Mouse (Mus musculus): ENCODE measurements around the gene Fbxw8. TPM values are rescaled to one million over a fixed set of nuclear protein-coding genes. Genes with fewer than 3 reads are reported as not detected.

Fbxw8 gene
- polyA plus RNA-seq, 1 experiment from 2014 or later = 18.4 TPM

GRCm38 (mm10) chr5:118033328-118033727, 121.9 kb downstream of the Fbxw8 start:
- Histone ChIP-seq H3K9ac (ENCODE audit: low read depth, low read length) (no peak overlapping the region), H3K27ac (ENCODE audit: low read length) (no peak overlapping the region), H3K4me2 (ENCODE audit: low read length) (no peak overlapping the region), H3K9me3 (replicated peaks; ENCODE audit: control insufficient read depth, low read length, poor library complexity, severe bottlenecking) (0 out of 2 replicates have a peak, but pooled peaks cover 2% of the 10 kb centered on the region), H3K4me3 (ENCODE audit: low read depth, low read length) (no peak overlapping the region), H3K36me3 (ENCODE audit: control insufficient read depth, insufficient read depth, low read length) (no peaks in the 10 kb centered on the region), H3K4me1 (ENCODE audit: control insufficient read depth, insufficient read depth, low read length) (peaks cover 20% of the 10 kb centered on the region; the same call in 1 of the 2 replicates), H3K27me3 (ENCODE audit: control insufficient read depth, insufficient read depth, low read depth, low read length) (peaks cover 20% of the 10 kb centered on the region)
- no peak for ATAC-seq
- 44% methylated on average over 4 of the region's 4 CpGs for WGBS

GRCm38 (mm10) chr5:118031508-118031907, 123.8 kb downstream of the Fbxw8 start:
- H3K27ac ChIP-seq (ENCODE audit: low read length) = no peak overlapping the region

DNA sequence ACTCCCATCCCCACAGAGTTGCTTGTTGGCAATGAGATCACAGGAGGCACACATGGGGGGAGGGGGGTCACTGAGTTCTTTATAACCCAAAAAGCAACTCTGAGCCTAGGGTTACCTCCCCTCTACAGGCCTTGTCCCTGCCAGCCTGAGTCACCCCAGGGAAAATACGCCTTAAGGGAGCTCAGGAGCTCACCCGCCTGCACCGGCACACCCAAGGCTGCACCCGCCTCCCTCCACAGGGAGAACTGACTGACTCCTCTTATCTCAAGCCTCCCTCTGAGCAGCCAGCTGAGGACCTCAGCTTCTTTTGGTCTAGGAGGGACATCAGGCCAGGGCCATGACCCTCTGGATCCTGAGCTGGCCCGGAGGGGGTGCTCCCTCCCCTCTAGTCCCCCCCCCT, 124.2 kb downstream of the Fbxw8 start:
- no peaks in the 10 kb centered on the region for H3K36me3 ChIP-seq (ENCODE audit: control insufficient read depth, insufficient read depth, low read length)
- no peak overlapping the region for H3K27ac ChIP-seq (ENCODE audit: low read length)
- 0 out of 2 replicates have a peak, but pooled peaks cover 2% of the 10 kb centered on the region for H3K9me3 ChIP-seq (replicated peaks; ENCODE audit: control insufficient read depth, low read length, poor library complexity, severe bottlenecking)
- H3K27me3 ChIP-seq (ENCODE audit: control insufficient read depth, insufficient read depth, low read depth, low read length) = peaks cover 39% of the 10 kb centered on the region
- H3K4me1 ChIP-seq (ENCODE audit: control insufficient read depth, insufficient read depth, low read length) = peaks cover 29% of the 10 kb centered on the region; the same call in 1 of the 2 replicates
- H3K4me3 ChIP-seq (ENCODE audit: low read depth, low read length) = no peak overlapping the region
- ATAC-seq = no peak
- H3K9ac ChIP-seq (ENCODE audit: low read depth, low read length) = no peak overlapping the region
- WGBS = 48% methylated on average over 5 of the region's 5 CpGs
- H3K4me2 ChIP-seq (ENCODE audit: low read length) = no peak overlapping the region

More at GRCm38 (mm10) chr5:118031508-118031907, 123.8 kb downstream of the Fbxw8 start:
- ATAC-seq = no peak
- H3K4me1 ChIP-seq (ENCODE audit: control insufficient read depth, insufficient read depth, low read length) = peaks cover 29% of the 10 kb centered on the region; the same call in 1 of the 2 replicates
- H3K27me3 ChIP-seq (ENCODE audit: control insufficient read depth, insufficient read depth, low read depth, low read length) = peaks cover 38% of the 10 kb centered on the region
- no peak overlapping the region for H3K9ac ChIP-seq (ENCODE audit: low read depth, low read length)
- no peaks in the 10 kb centered on the region for H3K36me3 ChIP-seq (ENCODE audit: control insufficient read depth, insufficient read depth, low read length)
- 50% methylated on average over 4 of the region's 4 CpGs for WGBS
- H3K4me3 ChIP-seq (ENCODE audit: low read depth, low read length) = no peak overlapping the region
- H3K4me2 ChIP-seq (ENCODE audit: low read length) = no peak overlapping the region
- 0 out of 2 replicates have a peak, but pooled peaks cover 2% of the 10 kb centered on the region for H3K9me3 ChIP-seq (replicated peaks; ENCODE audit: control insufficient read depth, low read length, poor library complexity, severe bottlenecking)

DNA sequence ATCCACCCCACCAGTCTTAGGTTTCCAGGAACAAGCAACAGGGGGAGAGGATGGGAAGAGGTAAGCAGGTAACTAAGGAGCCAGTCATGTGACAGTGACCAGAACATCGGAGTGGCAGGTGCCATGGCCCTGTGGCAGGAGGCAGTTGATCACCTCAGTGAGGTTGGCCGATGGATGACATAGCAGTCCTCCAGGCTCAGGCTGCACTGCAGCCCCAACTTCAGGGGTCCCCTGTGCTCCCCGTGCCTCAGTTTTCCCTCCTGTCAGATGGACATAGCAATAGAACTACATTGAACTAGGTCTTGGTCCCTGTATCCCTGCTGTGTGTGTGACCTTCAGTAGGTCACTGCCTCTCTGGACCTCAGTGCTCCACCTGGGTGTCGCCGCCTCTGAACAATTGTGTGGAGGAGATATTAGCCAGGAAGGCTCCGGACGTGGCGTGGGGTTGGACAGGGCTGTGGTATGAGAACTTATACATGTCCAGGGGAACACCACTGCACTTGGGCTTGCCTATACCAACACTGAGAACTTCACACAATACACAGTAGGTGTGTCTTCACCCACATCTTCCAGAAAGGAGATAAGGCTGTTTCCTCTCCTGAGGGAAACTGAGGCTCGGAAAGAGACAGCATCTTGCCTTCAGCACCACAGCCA, 125.1 kb downstream of the Fbxw8 start:
- H3K4me2 ChIP-seq (ENCODE audit: low read length) = no peak overlapping the region
- H3K4me3 ChIP-seq (ENCODE audit: low read depth, low read length) = no peak overlapping the region
- H3K9ac ChIP-seq (ENCODE audit: low read depth, low read length) = no peak overlapping the region
- no peak for ATAC-seq
- no peak overlapping the region for H3K27ac ChIP-seq (ENCODE audit: low read length)
- H3K9me3 ChIP-seq (replicated peaks; ENCODE audit: control insufficient read depth, low read length, poor library complexity, severe bottlenecking) = 0 out of 2 replicates have a peak, but pooled peaks cover 2% of the 10 kb centered on the region
- peaks cover 29% of the 10 kb centered on the region; the same call in 1 of the 2 replicates for H3K4me1 ChIP-seq (ENCODE audit: control insufficient read depth, insufficient read depth, low read length)
- 89% methylated on average over 9 of the region's 9 CpGs for WGBS
- no peaks in the 10 kb centered on the region for H3K36me3 ChIP-seq (ENCODE audit: control insufficient read depth, insufficient read depth, low read length)
- H3K27me3 ChIP-seq (ENCODE audit: control insufficient read depth, insufficient read depth, low read depth, low read length) = peaks cover 41% of the 10 kb centered on the region

GRCm38 (mm10) chr5:118029420-118029819, 125.8 kb downstream of the Fbxw8 start:
- H3K4me2 ChIP-seq (ENCODE audit: low read length) = peak overlapping the region; percentile 100
- H3K27me3 ChIP-seq (ENCODE audit: control insufficient read depth, insufficient read depth, low read depth, low read length) = peaks cover 41% of the 10 kb centered on the region
- H3K9ac ChIP-seq (ENCODE audit: low read depth, low read length) = 0 out of 2 replicates have a peak overlapping the region, but pooled peaks have one; percentile 20
- H3K4me1 ChIP-seq (ENCODE audit: control insufficient read depth, insufficient read depth, low read length) = peaks cover 29% of the 10 kb centered on the region; the same call in 1 of the 2 replicates
- no peaks in the 10 kb centered on the region for H3K36me3 ChIP-seq (ENCODE audit: control insufficient read depth, insufficient read depth, low read length)
- peak overlapping the region; percentile 32 for H3K4me3 ChIP-seq (ENCODE audit: low read depth, low read length)
- 2% methylated on average over 10 of the region's 10 CpGs for WGBS
- H3K9me3 ChIP-seq (replicated peaks; ENCODE audit: control insufficient read depth, low read length, poor library complexity, severe bottlenecking) = no peaks in the 10 kb centered on the region
- no peak for ATAC-seq
- H3K27ac ChIP-seq (ENCODE audit: low read length) = no peak overlapping the region

DNA sequence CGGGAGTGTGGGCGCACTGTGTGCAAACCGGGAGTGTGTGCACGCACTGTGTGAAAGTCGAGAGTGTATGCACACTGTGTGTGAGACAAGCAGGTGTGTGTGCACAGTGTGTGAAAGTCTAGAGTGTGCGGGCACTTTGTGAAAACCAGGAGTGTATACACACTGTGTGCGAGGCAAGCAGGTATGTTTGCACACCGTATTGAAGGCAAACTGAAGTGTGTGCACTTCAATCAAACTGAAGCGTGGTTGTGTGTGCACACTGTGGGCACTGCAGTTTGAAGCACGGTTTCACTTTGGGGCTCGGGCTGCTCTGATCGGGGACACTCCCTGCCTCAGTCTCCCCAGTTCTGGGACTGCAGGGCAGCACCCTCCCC, 126.2 kb downstream of the Fbxw8 start:
- 3% methylated on average over 12 of the region's 12 CpGs for WGBS
- H3K9me3 ChIP-seq (replicated peaks; ENCODE audit: control insufficient read depth, low read length, poor library complexity, severe bottlenecking) = no peaks in the 10 kb centered on the region
- peak overlapping the region; percentile 100 for H3K4me2 ChIP-seq (ENCODE audit: low read length)
- peaks cover 41% of the 10 kb centered on the region for H3K27me3 ChIP-seq (ENCODE audit: control insufficient read depth, insufficient read depth, low read depth, low read length)
- no peaks in the 10 kb centered on the region for H3K36me3 ChIP-seq (ENCODE audit: control insufficient read depth, insufficient read depth, low read length)
- ATAC-seq = peak; percentile 36; the same call in 1 of the 2 replicates
- H3K4me1 ChIP-seq (ENCODE audit: control insufficient read depth, insufficient read depth, low read length) = peaks cover 29% of the 10 kb centered on the region; the same call in 1 of the 2 replicates
- no peak overlapping the region for H3K9ac ChIP-seq (ENCODE audit: low read depth, low read length)
- H3K27ac ChIP-seq (ENCODE audit: low read length) = no peak overlapping the region
- peak overlapping the region; percentile 74 for H3K4me3 ChIP-seq (ENCODE audit: low read depth, low read length)

GRCm38 (mm10) chr5:118028191-118029034, 126.9 kb downstream of the Fbxw8 start:
- Histone ChIP-seq H3K27me3 (ENCODE audit: control insufficient read depth, insufficient read depth, low read depth, low read length) (peaks cover 41% of the 10 kb centered on the region), H3K9ac (ENCODE audit: low read depth, low read length) (peak overlapping the region; percentile 76), H3K4me3 (ENCODE audit: low read depth, low read length) (peak overlapping the region; percentile 74), H3K4me2 (ENCODE audit: low read length) (peak overlapping the region; percentile 100), H3K4me1 (ENCODE audit: control insufficient read depth, insufficient read depth, low read length) (peaks cover 29% of the 10 kb centered on the region; the same call in 1 of the 2 replicates), H3K9me3 (replicated peaks; ENCODE audit: control insufficient read depth, low read length, poor library complexity, severe bottlenecking) (no peaks in the 10 kb centered on the region), H3K36me3 (ENCODE audit: control insufficient read depth, insufficient read depth, low read length) (no peaks in the 10 kb centered on the region), H3K27ac (ENCODE audit: low read length) (no peak overlapping the region)
- ATAC-seq = peak; percentile 8; the same call in 1 of the 2 replicates
- under 1% methylated on average over 69 of the region's 79 CpGs for WGBS

DNA sequence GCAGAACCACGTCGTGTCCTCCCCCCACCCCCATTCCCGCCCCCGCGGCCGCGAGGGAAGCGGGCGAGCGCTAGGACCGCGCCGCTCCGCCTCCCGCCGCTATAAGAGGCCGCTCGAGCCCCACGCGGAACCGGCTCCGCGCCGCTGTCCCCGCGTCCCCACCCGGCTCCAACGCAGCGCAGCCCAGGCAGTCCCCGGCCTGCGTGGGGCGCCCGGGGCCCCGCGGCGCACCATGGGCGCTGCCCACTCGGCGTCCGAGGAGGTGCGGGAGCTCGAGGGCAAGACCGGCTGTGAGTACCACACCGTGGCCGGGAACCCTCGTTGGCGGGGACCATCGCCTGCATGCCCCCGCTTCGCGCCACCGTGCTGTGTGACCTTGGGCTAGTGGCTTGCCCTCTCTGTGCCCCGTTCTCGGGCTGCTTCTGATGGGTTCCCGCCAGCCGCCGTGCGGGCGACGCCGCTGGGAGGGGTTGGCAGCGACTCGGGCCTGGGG, 127.5 kb downstream of the Fbxw8 start, which contains the start of gene Tesc:
Tesc (plus strand) TSS at position 46 of the 493 bp plus-strand sequence.
- WGBS = 0% methylated on average over 59 of the region's 63 CpGs
- Histone ChIP-seq H3K36me3 (ENCODE audit: control insufficient read depth, insufficient read depth, low read length) (no peaks in the 10 kb centered on the region), H3K27ac (ENCODE audit: low read length) (no peak within 1 kb of the TSS), H3K4me1 (ENCODE audit: control insufficient read depth, insufficient read depth, low read length) (peaks cover 29% of the 10 kb centered on the region; the same call in 1 of the 2 replicates), H3K9ac (ENCODE audit: low read depth, low read length) (peak within 1 kb of the TSS; percentile 76), H3K9me3 (replicated peaks; ENCODE audit: control insufficient read depth, low read length, poor library complexity, severe bottlenecking) (no peaks in the 10 kb centered on the region), H3K27me3 (ENCODE audit: control insufficient read depth, insufficient read depth, low read depth, low read length) (peaks cover 41% of the 10 kb centered on the region), H3K4me3 (ENCODE audit: low read depth, low read length) (peak within 1 kb of the TSS; percentile 74), H3K4me2 (ENCODE audit: low read length) (peak within 1 kb of the TSS; percentile 100)
- peak; percentile 5; the same call in 1 of the 2 replicates for ATAC-seq

Measured in midbrain, embryonic 16.5 days (tissue).